Mouse (Mus musculus): ENCODE data around the gene Zdhhc25. TPM values are rescaled to one million over a fixed set of nuclear protein-coding genes. Genes with fewer than 3 reads are reported as not detected.

The Zdhhc25 gene
- not detected for total RNA-seq (2021)

DNA sequence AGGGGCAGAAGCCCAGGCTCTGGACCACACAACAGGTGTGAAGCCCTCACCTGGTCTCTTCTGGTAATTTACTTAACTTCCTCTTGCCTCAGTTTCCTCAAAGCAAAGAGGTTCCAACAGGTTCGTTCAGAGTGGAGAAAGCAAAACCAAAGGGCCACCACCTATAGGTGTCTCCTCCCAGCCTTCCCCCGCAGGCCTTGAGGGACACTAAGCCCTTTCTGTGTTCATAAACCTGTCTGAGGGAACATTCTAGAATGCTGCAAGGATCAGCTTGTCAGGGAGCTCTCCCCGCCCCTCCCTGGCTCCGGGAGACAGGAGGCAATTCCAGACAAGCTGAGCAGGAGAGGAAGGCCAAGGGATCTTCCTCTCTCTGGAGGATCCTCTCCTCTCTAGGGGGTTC, at the start of gene Zdhhc25:
Gene Zdhhc25, plus strand, starts transcription at position 301 of the 400 bp plus-strand sequence.
- no peak for DNase-seq
- intact Hi-C loops (cut with DNase I): no loop called here

DNA sequence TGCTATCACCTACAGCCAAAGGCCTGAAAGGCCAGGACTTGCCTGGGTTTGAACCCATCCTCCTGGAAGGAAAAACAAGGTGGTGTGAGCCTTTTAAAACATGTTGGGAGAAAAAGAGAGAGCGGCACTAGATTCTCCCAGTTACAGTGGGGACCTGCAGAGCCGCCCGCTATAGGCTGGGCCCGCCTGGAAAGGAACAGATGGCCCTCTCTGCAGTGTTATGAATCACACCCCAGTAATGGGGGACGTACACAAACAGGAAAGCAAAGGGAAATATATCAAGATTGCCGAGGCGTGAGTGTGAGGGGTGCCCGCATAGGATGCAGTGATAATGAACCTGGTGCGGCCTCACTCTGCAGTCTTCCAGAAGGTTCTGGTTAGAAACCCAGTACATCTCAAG, 47.2 kb upstream of the Zdhhc25 start:
- DNase-seq: no peak
- intact Hi-C loops (cut with DNase I): no loop called here

DNA sequence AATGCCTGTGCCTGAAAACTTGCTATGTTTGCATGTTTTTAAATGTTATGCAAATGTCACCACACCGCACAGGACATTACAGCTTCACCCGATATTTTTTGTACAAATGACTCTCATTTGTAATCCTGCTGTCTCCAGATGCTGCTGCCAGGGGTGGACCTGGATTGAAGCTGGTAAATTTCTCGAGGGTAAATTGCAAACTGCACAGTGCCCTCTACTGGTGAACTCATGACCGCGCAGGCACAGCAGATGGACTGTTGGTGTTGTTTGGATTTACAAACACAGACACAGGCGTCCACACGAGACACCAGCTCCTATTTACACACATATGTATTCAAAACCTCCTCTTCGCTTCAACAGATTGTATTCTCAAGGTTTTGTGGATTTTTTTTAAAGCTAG, 44.6 kb upstream of the Zdhhc25 start:
- DNase-seq: peak; percentile 59

DNA sequence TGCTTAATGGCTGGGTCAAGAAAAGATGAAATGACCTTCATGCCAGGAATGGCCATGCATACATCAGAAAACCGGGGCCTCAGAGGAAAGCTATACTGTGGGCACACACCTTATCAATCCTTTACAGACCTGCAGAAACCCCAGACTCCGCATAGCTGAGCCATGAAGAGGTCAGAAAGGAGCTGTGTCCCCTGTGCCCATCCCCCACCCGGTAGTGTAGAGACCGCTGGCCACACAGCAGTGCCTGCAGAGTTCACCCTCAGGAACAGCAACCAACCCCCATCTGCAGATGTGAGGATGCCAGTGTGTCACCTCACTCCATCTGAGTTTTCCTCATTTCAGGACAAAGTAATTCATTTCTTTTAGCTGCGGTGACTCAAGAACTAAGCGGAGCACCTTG, 39.5 kb upstream of the Zdhhc25 start:
- intact Hi-C loops (cut with DNase I): no loop called here
- DNase-seq: no peak

More for the DNA sequence above, 44.6 kb upstream of the Zdhhc25 start:
- intact Hi-C loops (cut with DNase I): no loop called here

DNA sequence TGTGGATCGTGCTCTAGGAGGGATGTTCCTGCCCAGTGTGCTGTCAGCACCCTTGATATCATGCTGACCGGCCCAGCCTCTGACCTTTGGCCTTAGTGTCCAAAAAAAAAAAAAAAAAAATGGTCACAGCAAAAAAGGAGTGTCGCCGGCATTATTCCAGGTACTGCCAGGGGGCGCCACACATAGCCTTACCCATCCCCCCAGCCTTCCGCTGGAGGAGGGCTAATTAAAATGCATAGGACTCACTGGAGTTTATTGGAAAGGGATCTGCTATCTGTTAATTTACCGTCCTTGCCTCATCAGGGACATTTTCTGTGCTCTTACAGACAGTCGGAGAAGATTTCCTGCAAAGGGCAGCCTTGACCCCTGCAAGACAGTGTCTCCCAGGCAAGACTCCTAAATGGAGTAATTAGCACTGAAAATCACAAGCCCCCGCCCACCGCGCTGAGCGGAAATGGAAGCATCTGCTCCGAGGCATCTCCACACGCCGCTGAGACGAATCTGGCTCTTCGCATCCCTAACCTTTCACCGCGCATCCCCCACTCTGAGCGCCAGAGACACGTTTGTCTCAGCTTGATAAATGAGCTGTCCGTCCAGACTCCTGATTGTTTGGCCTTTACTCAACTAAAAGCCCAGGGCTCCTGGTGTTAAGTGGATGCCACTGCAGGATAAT, 38.9 kb upstream of the Zdhhc25 start:
- DNase-seq: peak; percentile 73

DNA sequence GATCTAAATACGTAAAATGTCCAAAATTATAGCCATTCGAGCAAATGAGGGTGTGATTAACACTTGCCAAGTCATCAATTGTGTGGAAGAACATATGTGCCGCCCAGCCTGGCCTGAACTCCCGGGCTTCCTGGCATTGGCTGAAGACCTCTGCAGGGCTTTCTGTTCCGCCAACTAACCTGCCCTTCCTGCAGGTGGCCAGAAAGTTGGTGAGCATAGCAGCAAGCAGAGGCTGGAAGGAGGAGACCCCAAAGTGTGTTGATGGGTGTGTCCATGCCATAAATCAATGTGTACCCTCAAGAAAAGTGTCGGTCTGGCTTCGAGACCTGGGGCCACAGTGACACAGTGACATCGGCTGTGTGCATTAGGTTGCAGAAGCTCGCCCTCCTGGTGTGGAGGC, 34.8 kb upstream of the Zdhhc25 start:
- intact Hi-C loops (cut with DNase I): no loop called here

More for the DNA sequence above, 38.9 kb upstream of the Zdhhc25 start:
- intact Hi-C loops (cut with DNase I): no loop called here

DNA sequence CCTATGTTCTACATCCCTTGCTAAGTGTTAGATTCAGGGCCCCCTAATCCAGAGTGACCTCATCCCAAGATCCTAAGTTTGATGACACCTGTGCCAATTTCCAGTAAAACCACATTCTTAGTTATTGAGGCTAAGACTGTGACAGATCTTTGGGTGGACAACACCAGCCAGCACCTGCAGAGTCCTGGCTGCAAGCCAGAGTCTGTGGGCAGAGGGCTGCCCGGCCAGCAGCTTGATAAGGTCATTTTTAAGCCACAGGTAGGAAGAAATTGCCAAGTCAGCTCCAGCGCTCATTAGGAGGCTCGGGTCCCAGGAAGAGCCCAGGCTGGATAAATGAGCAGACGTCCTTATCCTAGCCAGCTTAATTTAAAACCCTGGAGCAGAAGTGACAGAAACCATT, 34.3 kb upstream of the Zdhhc25 start:
- intact Hi-C loops (cut with DNase I): no loop called here
- DNase-seq: peak; percentile 53

More for the DNA sequence above, 34.8 kb upstream of the Zdhhc25 start:
- DNase-seq: peak; percentile 26

DNA sequence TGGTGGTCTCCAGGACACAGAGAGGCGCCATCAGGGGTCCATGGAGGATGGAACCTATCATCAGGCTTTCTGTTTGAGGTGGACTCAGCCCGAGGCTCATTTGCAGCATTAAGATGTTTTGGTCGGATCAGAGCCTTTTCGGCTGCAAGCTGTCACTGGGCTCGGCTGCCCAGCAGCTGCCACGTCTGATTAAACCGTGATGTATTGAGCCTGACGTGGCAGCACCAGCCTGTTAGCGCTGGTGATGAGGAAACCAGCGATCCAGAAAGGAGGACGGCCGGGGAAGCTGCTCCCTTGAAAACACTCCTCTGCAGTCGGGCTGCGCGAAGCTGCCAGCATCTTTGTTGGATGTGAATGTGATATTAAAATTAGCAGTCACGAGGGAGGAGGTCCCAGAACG, 29.4 kb upstream of the Zdhhc25 start:
- DNase-seq: peak; percentile 82

DNA sequence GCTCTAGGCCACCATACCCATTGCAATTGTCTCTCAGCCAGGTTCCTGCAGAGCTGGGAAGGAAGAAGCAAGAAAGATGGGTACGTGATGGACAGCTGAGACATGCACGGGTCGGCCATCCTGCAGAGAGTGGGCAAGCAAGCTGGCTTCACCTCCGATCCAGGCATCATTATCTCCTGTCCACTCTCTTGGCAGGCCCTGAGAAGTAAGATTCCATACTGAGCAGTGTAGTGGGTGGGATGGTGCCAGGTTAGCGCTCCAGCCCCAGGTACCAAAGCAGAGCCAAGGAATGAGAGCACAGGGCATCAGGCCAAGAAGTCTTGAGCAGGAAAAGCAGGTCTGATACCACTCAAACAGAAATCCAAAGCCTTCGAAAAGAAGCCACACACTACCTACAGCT, 20.6 kb upstream of the Zdhhc25 start:
- peak; percentile 52 for DNase-seq
- intact Hi-C loops (cut with DNase I): no loop called here

More for the DNA sequence above, 29.4 kb upstream of the Zdhhc25 start:
- intact Hi-C loops (cut with DNase I): no loop called here

DNA sequence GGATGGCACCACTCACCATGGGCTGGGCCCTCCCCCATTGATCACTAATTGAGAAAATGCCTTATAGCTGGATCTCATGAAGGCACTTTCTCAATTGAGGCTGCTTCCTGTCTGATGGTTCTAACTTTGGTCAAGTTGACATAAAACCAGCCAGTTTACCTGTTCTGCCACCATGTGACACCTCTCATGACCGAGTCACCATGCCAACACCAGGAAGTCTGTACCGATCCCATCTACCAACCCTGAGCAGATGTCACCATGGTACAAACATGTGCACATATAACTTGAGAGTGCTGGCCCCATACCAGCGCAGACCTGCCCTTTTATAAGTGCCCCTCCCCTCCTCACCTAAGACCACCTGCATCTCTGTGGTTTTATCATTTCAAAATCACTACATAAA, 2.4 kb downstream of the Zdhhc25 start:
- DNase-seq: no peak
- intact Hi-C loops (cut with DNase I): no loop called here

DNA sequence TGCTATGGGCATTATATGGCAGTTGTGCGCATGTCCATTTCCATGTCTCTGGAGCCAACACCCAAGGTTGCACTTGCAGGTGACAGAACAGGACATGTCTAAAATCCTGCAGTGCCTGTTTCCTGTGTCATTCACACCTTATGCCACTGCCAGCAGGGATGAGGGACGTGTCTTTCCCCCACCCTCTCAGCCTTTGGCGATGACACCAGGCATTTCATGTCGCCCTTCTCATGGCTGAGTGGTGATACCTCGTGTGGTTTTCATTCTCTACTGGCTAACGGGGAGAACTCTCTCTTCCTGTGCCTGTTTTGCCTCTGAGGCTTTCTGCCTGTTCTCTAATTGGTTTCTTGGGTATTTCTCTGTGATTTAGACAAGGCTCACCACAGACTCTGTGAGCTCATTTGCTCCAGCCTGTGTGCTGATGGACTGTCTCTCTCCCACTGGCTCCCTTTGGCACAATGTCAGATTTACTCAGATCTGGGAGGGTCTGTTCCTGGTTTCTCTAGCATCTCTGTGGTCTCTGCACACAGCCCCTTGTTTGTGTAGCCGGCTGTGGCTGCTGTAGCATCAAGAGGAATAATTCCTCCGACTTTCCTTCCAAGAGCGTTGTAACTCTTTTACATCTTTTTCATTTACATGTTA, 3.1 kb downstream of the Zdhhc25 start:
- DNase-seq: peak; percentile 25
- intact Hi-C loops (cut with DNase I): no loop called here

DNA sequence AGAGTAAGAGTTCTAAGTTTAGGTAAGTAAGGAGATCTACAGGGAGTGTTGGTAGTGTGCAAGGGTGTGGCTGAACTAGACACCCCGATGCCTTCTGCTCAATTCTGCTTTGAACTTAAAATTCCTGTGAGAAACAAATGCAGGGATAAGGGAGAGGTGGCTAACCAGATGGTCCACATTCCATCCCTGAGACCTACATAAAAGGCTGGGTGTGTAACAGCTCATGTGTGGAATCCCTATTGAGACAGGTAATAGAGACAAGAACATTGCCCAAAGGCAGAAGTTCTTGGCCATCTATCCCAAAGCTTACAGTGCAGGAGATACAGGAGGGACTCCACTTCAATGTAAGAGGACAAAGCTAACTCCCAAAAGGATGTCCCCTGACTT, 3.6 kb downstream of the Zdhhc25 start:
- no peak for DNase-seq
- intact Hi-C loops (cut with DNase I): no loop called here

DNA sequence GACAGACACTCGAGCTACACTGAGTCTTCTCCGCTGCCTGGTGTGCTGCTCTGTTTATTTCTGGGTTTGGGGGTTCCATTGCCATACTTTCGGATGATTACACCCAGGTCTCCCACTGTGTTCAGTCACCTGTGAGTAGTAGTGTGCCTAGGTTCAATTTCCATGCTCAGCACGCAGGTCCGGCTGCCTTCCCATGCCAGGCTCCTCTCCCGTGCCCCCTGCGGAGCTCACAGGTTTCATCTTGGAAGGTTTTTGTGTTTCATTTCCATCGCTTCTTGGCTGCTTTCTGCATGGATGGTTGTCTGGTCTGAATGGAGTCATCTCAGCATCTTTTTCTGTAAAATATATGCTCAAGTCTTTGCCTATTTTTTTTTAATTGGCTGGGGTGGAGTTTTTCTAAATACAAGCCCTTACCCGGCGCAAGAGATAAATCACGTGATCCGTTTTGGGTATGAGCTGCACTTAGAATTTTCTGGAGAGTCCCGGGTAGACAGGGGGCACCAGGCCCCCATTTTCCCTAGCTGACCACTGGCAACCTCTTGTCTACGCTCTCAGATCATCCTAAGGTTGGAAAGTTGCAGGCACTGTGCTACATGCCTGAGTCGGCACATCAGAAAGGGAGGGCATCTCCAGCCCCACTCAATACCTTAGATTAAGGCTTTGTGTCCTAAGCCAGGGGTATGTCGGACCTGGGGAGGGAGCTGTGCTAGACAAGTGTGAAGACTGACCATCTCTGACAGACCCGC, 4.7 kb downstream of the Zdhhc25 start:
- intact Hi-C loops (cut with DNase I): no loop called here
- DNase-seq: peak; percentile 43

DNA sequence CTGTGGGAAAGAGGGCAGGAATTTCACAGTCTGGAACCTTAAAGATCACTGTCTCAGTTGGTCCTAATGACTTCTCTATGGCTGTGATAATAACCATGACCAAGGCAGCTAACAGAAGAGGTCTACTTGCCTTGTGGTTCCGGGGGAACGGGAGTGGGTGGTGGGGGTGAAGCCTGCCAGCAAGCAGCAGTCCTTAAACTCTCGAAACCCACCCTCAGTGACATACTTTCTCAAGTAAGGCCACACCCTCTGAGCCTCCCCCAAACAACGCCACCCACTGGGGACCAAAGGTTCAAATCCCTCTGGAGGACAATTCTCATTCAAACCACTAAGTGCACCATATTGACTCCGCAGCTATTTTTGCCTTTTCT, 5.3 kb downstream of the Zdhhc25 start:
- intact Hi-C loops (cut with DNase I): no loop called here

DNA sequence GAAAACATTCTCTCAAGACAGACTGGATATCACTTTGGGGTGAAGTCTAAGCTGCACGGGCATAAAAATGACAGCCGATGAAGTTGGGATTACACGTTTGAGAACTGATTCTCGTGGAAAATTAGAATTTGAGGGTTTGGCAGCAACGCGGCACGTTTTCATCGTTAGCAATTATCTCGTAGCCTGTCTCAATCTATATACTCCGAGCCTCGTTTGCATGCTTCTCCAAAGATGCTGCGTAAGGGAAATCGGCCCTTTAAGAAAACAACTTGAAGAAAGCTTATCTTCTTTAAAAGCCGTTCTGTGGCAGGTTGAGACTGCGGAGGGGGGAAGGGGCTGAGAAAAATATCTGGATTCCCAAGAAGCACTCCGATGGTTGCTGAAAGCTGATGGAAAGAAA, 17.0 kb downstream of the Zdhhc25 start:
- no peak for DNase-seq
- intact Hi-C loops (cut with DNase I): no loop called here

More for the DNA sequence above, 5.3 kb downstream of the Zdhhc25 start:
- DNase-seq: no peak

DNA sequence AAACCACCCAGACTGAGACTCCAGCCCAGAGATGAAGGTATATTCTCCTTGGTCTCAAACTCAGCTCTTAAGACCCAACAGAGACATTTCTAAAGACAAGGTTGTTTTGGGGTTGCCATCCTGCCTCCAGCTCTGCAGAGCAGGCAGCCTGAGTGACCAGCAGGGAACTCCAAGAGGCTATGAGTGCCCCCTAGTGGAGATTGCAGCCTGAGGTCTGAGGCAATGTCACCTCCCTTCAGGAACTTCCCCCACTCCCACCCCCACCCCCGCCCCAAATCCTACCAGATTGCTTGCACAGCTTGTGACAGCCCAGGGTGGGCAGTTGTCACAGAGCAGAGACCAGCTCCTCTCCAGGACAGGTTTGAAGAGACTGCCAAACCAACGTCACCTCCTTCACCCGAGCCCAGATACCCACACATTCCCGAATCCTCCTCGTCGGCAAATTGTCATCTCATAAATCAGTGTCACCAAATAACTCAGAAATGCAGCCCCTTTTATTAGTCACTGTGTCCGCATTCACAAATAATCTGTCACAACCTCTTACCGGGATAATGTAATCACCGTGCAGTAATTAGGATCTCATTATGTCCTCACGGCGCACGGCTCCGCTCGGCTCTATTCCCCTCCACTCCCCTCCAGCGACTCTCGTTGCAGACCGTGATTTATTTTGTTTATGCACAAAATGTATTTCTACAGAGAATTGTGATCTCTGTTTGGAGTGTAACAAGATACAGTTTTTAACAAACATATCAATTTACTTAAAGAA, 18.1 kb downstream of the Zdhhc25 start:
- intact Hi-C loops (cut with DNase I): no loop called here
- peak; percentile 84 for DNase-seq

DNA sequence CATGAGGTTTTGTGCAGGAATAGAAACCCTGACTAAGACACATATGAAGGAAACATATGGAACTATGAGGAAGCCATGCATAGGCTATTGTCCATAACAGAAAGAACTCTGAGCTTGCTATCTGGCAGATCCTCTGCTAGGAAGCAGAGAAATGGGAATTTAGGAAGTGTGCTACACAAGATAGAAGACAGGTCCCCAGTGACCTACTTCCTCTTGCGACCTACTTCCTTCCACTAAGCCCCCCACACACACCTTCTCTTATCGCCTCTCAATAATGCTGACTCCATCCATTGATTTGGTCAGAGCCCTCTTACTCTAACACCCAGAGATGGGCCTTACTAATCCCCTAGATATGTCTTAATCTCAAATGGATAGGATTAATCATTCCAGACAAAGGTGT, 19.9 kb downstream of the Zdhhc25 start:
- no peak for DNase-seq
- intact Hi-C loops (cut with DNase I): no loop called here

DNA sequence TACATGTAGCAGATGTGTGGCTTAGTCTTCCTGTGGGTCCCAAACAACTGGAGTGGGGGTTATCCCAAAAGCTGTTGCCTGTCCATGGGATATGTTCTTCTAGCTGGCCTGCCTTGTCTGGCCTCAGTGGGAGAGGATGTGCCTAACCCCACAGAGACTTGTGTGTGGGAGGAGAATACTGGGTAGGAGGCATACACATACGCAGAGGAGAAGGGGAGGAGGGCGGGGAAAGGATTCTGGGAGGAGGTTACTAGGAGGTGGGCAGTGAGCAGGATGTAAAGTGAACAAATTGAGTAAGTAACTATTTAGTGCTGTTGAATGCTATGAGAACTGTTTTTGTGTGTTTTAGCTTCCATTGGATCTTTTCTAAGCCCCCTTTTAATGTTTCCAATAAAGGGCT, 23.8 kb downstream of the Zdhhc25 start:
- no peak for DNase-seq
- intact Hi-C loops (cut with DNase I): no loop called here

DNA sequence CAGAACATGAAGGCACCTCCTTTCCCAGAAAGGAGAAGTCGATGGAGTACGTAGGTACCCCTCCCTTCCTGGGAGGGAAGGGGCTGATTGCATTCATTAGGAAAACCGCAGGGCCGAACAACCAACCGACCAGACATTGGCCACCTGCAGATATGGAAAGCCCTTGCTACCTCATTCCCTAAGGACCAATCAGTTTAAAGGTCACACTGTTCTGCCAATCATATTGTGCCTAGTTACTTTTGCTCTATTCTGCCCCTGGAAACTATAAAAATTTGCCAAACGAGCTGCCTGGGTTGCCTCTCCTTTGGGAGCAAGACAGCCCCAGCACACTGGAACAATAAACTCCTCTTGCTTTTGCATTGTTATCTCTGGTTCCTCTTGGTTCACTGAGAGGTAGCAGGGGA, 24.8 kb downstream of the Zdhhc25 start:
- no peak for DNase-seq
- intact Hi-C loops (cut with DNase I): no loop called here

DNA sequence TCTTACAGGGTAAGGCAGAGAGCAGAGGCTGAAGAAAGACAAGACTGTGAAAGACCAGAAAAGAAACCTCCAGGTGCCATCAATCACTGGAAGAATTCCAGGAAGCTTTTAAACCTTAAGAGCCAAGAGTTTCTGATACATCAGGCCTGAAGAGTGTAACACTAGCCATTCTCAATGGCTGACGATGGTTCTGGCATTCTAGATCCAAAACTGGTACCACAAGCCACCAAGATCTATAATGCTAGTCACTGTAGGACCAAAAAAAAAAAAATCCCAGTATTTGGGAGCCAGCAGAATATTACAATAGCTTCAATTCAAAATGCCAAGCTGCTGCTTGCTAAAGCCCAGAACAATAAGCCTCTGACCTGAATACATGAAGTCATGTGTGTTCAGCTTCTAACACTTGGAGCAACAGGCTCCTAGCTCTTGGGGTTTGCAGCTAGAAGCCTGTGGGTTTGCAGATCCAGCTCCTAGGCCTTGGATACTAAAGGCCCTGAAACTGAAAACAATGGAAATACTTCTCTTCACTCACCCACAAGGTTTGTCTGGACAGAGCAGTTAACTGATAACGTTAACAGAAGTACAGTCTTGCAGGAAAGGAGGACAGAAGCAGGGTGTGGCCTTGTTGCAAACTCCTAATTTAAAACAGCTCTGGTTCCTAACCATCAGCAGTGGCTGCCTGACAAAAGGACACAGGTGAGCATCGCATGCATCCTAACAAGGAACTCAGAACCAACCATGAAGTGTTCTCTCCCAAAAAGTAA, 25.4 kb downstream of the Zdhhc25 start:
- DNase-seq: no peak
- intact Hi-C loops (cut with DNase I): no loop called here

All from left cerebral cortex, postnatal 4 days (tissue).